Mouse (Mus musculus) heart, postnatal 25 days (tissue): Measurements from ENCODE around the gene B4gat1. TPM values are rescaled to one million over a fixed set of nuclear protein-coding genes. Genes with fewer than 3 reads are reported as not detected.
"Not testable (repeated sequence)": the region's sequence is repeated elsewhere in the genome, so short reads cannot be mapped to it uniquely, and the experiment has no call there.

ENCODE experiments used
- DNase-seq: peaks from one replicate; pipeline ENCODE4 v3.0.0; 2022; ENCODE audit warnings: low spot score
- intact Hi-C: fragments of 180-260 bp; cut with DNase I; formaldehyde crosslinking; loops from one replicate; pipeline ENCODE4 v1.15.1; 2025
- total RNA-seq, 2 experiments: library from RNA; stranded (reverse); gene quantifications; 2 replicates each; pipeline ENCODE4 v1.2.3; 2021

The B4gat1 gene
- total RNA-seq, 2 experiments from 2014 or later = 47.0 to 47.3 TPM

DNA sequence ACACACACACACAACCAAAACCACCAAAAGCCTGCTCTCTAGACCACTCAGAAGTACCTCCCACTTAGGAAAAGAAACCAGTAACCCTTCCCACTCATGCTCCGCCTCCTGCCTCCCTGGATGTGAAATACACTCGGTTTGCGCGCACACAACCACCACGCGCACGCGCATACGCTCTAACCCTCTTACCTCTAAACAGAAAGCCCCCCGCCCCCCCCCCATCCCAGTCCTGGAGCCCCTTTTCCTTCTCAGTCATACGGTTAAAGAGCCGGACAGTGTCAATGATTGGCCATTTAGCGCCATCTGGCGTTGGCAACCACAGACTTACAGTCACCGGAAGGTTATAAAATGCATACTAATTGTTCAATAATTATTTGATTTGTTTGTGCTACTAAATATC, 34.4 kb downstream of the B4gat1 start:
- no peak for DNase-seq
- intact Hi-C loops = loop anchor here (1.0 to 2.0 kb wide), 2 partner anchors 17 to 58 kb away; no protein-coding TSS in a partner anchor

- intact Hi-C loops = loop anchor here (1.0 to 2.0 kb wide), 2 partner anchors 17 to 59 kb away; no protein-coding TSS in a partner anchor
- DNase-seq = no peak
Observed at GRCm38 (mm10) chr19:5073518-5073917, 34.9 kb downstream of the B4gat1 start.

GRCm38 (mm10) chr19:5079279-5079678, 40.7 kb downstream of the B4gat1 start:
- intact Hi-C loops = no loop called here
- no peak for DNase-seq

GRCm38 (mm10) chr19:5082005-5082404, 43.4 kb downstream of the B4gat1 start:
- intact Hi-C loops = loop anchor here (5.0 kb wide), 1 partner anchor 35 kb away; no protein-coding TSS in a partner anchor

GRCm38 (mm10) chr19:5082596-5082995, 44.0 kb downstream of the B4gat1 start:
- intact Hi-C loops = loop anchor here (5.0 kb wide), 1 partner anchor 35 kb away; no protein-coding TSS in a partner anchor
- no peak for DNase-seq

More at GRCm38 (mm10) chr19:5082005-5082404, 43.4 kb downstream of the B4gat1 start:
- no peak for DNase-seq

GRCm38 (mm10) chr19:5083961-5084833, 45.6 kb downstream of the B4gat1 start:
- DNase-seq = no peak
- intact Hi-C loops = loop anchor here (5.0 kb wide), 1 partner anchor 37 kb away; no protein-coding TSS in a partner anchor

DNA sequence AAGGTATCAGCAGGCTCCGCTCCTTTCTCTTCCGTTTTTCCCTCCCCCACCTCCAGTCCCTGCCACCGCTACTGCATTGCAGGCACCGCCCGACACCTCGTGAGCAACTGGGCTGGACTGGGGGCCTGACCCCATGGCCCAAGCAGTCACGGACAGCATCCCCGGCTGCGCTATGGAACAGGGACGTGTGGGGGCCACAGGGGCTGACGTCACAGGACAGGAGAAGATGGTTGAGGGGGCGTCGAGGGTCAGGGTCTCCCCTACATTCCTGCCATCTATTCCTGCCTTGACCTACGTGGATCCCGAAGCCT, 46.2 kb downstream of the B4gat1 start:
- intact Hi-C loops = loop anchor here (5.0 kb wide), 1 partner anchor 37 kb away; no protein-coding TSS in a partner anchor
- no peak for DNase-seq

GRCm38 (mm10) chr19:5085145-5085863, 46.7 kb downstream of the B4gat1 start, which contains the start of gene Tmem151a:
TSS of gene Tmem151a (minus strand) at chr19:5085531.
- intact Hi-C loops = no loop called here
- no peak for DNase-seq

DNA sequence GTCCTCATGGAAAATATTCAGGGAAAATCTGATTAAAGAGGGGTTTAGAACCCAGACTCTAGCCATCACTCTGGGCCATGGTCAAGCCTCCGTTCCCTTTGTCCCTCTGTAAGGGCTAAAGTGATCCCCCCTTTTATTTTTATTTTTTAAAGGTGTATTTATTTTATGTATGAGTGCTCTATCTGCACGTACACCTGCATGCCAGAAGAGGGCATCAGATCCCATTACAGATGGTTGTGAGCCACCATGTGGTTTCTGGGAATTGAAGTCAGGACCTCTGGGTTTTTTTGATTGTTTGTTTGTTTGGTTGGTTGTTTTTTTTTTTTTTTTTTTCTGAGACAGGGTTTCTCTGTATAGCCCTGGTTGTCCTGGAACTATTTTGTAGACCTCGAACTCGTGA, 47.9 kb downstream of the B4gat1 start:
- DNase-seq, intact Hi-C loops: not testable (repeated sequence)

- peak; percentile 94 for DNase-seq
- intact Hi-C loops = loop anchor here (2.0 kb wide), 1 partner anchor 19 kb away; the partner anchor contains the start of gene Rab1b
Observed at GRCm38 (mm10) chr19:5087884-5088728, 49.5 kb downstream of the B4gat1 start, which contains the start of gene Yif1a. TSS of gene Yif1a (plus strand) at chr19:5088538.

GRCm38 (mm10) chr19:5089324-5089723, 50.7 kb downstream of the B4gat1 start:
- DNase-seq = no peak
- intact Hi-C loops = loop anchor here (2.0 kb wide), 1 partner anchor 17 kb away; the partner anchor contains the start of gene Rab1b

Other genes starting within 250 kb of the B4gat1 start
- 10 to 100 TPM; 45.7 to 48.0 TPM for gene Rbm4, start 244.9 kb upstream of the B4gat1 start, total RNA-seq
- gene Gm21992, start 227.2 kb upstream of the B4gat1 start, total RNA-seq = 10 to 100 TPM; 12.7 to 17.2 TPM
- gene Rbm14, start 227.2 kb upstream of the B4gat1 start, total RNA-seq = 10 to 100 TPM; 15.3 to 25.9 TPM
- gene Ccs, start 199.5 kb upstream of the B4gat1 start, total RNA-seq = 10 to 100 TPM; 26.2 to 26.6 TPM
- gene Ccdc87, start 199.5 kb upstream of the B4gat1 start, total RNA-seq = not detected
- 10 to 100 TPM; 77.9 to 82.6 TPM for gene Ctsf, start 183.7 kb upstream of the B4gat1 start, total RNA-seq
- under 1 TPM; 0.42 to 0.53 TPM for gene Actn3, start 160.9 kb upstream of the B4gat1 start, total RNA-seq
- 1 to 10 TPM; 2.6 to 4.0 TPM for gene Zdhhc24, start 160.2 kb upstream of the B4gat1 start, total RNA-seq
- 1 to 10 TPM; 4.0 to 4.1 TPM for gene Bbs1, start 132.2 kb upstream of the B4gat1 start, total RNA-seq
- gene Dpp3, start 110.5 kb upstream of the B4gat1 start, total RNA-seq = 10 to 100 TPM; 17.5 to 19.6 TPM
- gene Peli3, start 95.7 kb upstream of the B4gat1 start, total RNA-seq = 1 to 10 TPM; 1.0 to 1.3 TPM
- gene Mrpl11, start 76.7 kb upstream of the B4gat1 start, total RNA-seq = 10 to 100 TPM; 70.9 to 73.2 TPM
- under 1 TPM in 1 of 2 experiments, not detected in 1; 0.06 TPM for gene Npas4, start 48.5 kb upstream of the B4gat1 start, total RNA-seq
- gene Slc29a2, start 15.0 kb upstream of the B4gat1 start, total RNA-seq = 10 to 100 TPM; 12.2 to 13.3 TPM
- 1 to 10 TPM; 2.2 TPM for gene AC124502.3, start 65 bp downstream of the B4gat1 start, total RNA-seq
- 10 to 100 TPM; 11.4 to 12.3 TPM for gene Brms1, start 2.5 kb downstream of the B4gat1 start, total RNA-seq
- 1 to 10 TPM; 1.6 to 3.4 TPM for gene Rin1, start 11.7 kb downstream of the B4gat1 start, total RNA-seq
- 10 to 100 TPM; 15.3 to 16.1 TPM for gene Cd248, start 29.3 kb downstream of the B4gat1 start, total RNA-seq
- 1 to 10 TPM; 4.0 to 4.8 TPM for gene Tmem151a, start 46.7 kb downstream of the B4gat1 start, total RNA-seq
- gene Yif1a, start 49.7 kb downstream of the B4gat1 start, total RNA-seq = 10 to 100 TPM; 91.5 to 92.6 TPM
- under 1 TPM in 1 of 2 experiments, not detected in 1; 0.18 TPM for gene Cnih2, start 59.7 kb downstream of the B4gat1 start, total RNA-seq
- gene Rab1b, start 68.2 kb downstream of the B4gat1 start, total RNA-seq = 100 to 1,000 TPM; 178 to 189 TPM
- gene Klc2, start 79.7 kb downstream of the B4gat1 start, total RNA-seq = 10 to 100 TPM; 47.1 to 53.0 TPM
- 10 to 100 TPM; 21.1 TPM for gene Pacs1, start 234.3 kb downstream of the B4gat1 start, total RNA-seq